Mouse (Mus musculus) testis, adult 2 months (tissue): ENCODE measurements at regions not wholly inside any gene's neighbourhood (a gene's known extent, or its start where the extent isn't known, plus 50 kb on each side); places are given as distances from the start of the nearest gene placed in this dataset.

Source experiments
- H3K27ac ChIP-seq: fragments of 200-500 bp; 2 replicates; pipeline ENCODE4 v1.5.1; 2012; ENCODE audit warnings: low read depth, low read length; ENCODE audit not compliant: control insufficient read depth, insufficient read depth
- H3K27me3 ChIP-seq: fragments of 200-500 bp; 2 replicates; pipeline ENCODE4 v1.6.1; 2012; ENCODE audit warnings: mild to moderate bottlenecking, low read length, moderate library complexity; ENCODE audit not compliant: control insufficient read depth, insufficient read depth
- H3K36me3 ChIP-seq: fragments of 200-500 bp; 2 replicates; pipeline ENCODE4 v1.6.1; 2012; ENCODE audit warnings: mild to moderate bottlenecking, low read length; ENCODE audit not compliant: control insufficient read depth, insufficient read depth
- H3K4me1 ChIP-seq: fragments of 200-500 bp; 2 replicates; pipeline ENCODE4 v1.6.1; 2012; ENCODE audit warnings: low read length; ENCODE audit not compliant: control insufficient read depth, insufficient read depth
- H3K4me3 ChIP-seq: fragments of 200-500 bp; 2 replicates; pipeline ENCODE4 v1.5.1; 2012; ENCODE audit warnings: low read depth, mild to moderate bottlenecking, low read length, moderate library complexity, mixed read lengths; ENCODE audit not compliant: control insufficient read depth
- CTCF ChIP-seq: fragments of 200-500 bp; IDR thresholded peaks from 2 replicates; pipeline ENCODE4 v1.5.1; 2012; ENCODE audit warnings: low read depth, mild to moderate bottlenecking, inconsistent platforms, low read length, moderate library complexity; ENCODE audit not compliant: control insufficient read depth, insufficient read depth, insufficient replicate concordance
- POLR2A ChIP-seq: fragments of 200-500 bp; IDR thresholded peaks from 2 replicates; pipeline ENCODE4 v1.6.1; 2012; ENCODE audit warnings: low read depth, mild to moderate bottlenecking, inconsistent platforms, low read length, moderate library complexity; ENCODE audit not compliant: control insufficient read depth

DNA sequence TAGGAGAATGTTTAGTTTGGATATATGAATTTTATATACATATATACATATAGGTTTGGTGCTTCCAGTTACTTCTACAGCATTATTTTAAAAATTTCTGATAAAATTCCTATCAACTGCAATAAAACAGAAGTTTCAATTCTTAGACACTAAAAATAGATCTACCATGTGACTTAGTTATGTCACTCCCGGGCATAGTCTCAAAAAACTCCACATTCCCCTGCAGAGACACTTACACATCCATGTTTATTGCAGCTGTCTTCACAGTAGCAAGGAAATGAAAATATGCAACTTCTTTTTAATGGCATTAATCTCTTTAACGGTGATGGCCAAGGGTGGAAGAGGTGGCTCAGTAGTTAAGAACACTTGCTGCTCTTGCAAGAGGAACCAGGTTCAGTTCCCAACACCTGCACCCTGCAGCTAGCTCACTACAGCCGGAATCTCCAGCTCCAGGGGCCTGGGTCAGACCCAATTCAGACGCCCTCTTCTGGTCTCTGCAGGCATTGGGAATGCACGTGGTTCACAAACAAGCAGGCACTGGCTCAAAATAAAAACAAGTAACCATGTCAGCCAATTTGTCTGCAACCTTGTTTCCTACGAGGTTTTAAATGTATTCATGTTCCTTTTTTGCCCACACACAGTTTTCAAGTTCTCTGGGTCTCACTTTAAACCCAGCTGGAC is 204.4 kb downstream of the Adra2a start:
- Histone ChIP-seq H3K27me3 (no peaks in the 10 kb centered on the region), H3K27ac (no peak overlapping the region), H3K36me3 (no peaks in the 10 kb centered on the region), H3K4me3 (no peak overlapping the region), H3K4me1 (no peaks in the 10 kb centered on the region)
- TF ChIP-seq POLR2A = no peak
- TF ChIP-seq CTCF = no peak

DNA sequence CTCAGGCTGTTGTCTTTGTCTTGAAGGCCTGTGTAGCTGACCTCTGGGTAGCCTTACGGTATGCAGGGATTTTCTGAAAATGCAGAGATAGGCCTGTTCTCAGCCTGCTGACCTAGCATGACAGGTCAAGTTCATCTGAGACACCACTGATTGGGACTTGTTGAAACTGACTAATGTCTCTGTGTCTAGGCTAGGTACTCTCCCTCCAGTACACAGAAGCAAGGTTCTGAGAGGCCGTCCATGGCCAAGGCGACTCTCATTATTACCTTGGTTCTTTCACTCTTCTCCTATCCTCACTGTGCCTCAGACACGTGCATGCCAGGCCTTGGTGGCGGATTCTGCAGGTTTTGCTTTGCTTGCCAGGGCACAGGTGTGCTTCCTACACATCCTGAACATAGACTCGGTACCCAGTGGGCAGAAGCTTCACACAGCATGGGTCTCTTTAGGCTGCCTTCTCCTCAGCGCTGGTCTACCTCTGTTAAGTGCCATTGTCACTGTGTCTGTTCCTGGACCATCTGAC is 208.3 kb downstream of the Adra2a start:
- no peak overlapping the region for H3K4me3 ChIP-seq
- TF ChIP-seq POLR2A (no peak), CTCF (no peak)

DNA sequence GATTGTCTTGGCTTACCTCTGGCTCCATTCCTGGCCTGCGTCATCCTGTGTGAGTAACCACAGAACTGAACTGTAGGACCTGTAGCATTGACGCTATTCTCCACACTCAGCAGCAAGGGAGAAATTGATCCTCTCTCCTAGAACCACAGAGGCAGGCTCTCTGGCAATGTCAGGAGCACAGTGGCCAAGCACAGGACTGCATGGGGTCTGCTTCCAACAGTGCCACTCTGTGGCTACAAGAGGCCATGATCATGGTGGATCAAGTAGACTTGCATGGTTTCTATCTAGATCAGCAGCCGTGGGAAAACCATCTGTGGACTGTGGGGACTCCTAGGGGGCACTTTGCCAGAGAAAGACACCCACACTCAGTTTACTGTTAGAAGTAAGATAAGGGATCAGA is 213.9 kb downstream of the Adra2a start:
- Histone ChIP-seq H3K27ac (no peak overlapping the region), H3K4me3 (no peak overlapping the region), H3K36me3 (no peaks in the 10 kb centered on the region), H3K4me1 (no peaks in the 10 kb centered on the region), H3K27me3 (no peaks in the 10 kb centered on the region)
- TF ChIP-seq POLR2A (no peak), CTCF (no peak)

More for the DNA sequence above, 208.3 kb downstream of the Adra2a start:
- Histone ChIP-seq H3K4me1 (no peaks in the 10 kb centered on the region), H3K27ac (no peak overlapping the region), H3K27me3 (no peaks in the 10 kb centered on the region), H3K36me3 (no peaks in the 10 kb centered on the region)

DNA sequence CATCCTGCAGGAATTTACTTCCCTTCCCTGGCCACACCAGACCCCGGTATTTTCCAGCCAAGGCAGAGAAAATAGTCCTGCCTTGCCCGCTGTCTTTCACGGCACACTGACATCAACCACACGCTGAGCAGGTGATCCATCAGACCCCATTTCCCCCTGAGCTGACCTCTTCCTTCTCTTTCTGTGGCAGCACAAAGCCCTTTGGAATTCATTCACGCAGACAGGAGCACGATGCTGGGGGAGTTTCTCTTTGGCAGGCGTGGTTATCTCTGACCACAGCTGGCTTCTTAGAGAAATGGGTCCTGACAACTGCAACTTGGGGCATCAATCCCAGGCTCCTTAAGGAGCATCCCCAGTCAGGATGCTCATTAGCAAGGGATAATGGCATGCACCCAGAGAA is 215.2 kb downstream of the Adra2a start:
- no peaks in the 10 kb centered on the region for H3K27me3 ChIP-seq
- no peaks in the 10 kb centered on the region for H3K4me1 ChIP-seq
- H3K27ac ChIP-seq = no peak overlapping the region
- no peaks in the 10 kb centered on the region for H3K36me3 ChIP-seq
- no peak overlapping the region for H3K4me3 ChIP-seq
- no peak for TF ChIP-seq CTCF
- TF ChIP-seq POLR2A = no peak

DNA sequence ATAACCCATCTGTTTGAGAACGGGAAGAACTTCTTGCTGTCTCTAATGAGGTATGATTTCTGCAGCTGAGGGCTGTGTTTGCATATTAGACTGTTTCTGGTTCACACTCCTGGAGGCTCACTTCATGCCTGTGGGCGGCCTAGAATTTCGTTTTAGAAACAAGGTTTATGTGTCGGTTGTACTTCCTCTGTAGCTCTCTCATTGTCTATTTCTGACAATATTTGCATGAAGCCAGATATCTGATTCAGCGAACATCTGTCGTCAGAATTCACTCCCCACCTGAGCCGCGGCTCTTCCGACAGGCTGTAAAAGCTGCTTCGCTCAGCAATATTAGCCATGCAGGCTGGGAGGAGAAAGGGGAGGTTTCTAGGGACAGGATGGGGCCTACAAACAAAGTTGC is 233.4 kb downstream of the Adra2a start:
- no peaks in the 10 kb centered on the region for H3K27me3 ChIP-seq

DNA sequence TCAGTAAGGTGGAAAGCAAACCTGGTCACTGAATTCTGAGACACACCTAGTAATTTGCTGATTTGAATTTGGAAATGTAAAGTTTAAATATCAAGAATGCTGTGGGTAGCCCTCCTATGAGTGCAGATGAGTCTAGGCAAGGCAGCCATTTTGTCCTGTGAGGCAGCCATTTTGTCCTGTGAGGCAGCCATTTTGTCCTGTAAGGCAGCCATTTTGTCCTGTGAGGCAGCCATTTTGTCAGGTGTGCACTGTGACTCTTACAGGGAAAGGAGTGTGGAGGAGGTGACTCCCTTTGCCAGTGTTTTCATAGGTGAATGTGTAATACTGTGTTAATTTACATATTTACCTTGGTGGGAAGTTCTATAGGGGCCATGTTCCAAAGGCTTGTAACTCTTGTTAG is 241.5 kb downstream of the Adra2a start:
- Histone ChIP-seq H3K27me3 (no peaks in the 10 kb centered on the region), H3K4me3 (no peak overlapping the region), H3K36me3 (no peaks in the 10 kb centered on the region), H3K4me1 (no peaks in the 10 kb centered on the region), H3K27ac (no peak overlapping the region)
- TF ChIP-seq CTCF (no peak), POLR2A (no peak)

More for the DNA sequence above, 233.4 kb downstream of the Adra2a start:
- Histone ChIP-seq H3K36me3 (no peaks in the 10 kb centered on the region), H3K4me3 (no peak overlapping the region), H3K27ac (no peak overlapping the region), H3K4me1 (no peaks in the 10 kb centered on the region)
- TF ChIP-seq POLR2A (no peak), CTCF (no peak)

DNA sequence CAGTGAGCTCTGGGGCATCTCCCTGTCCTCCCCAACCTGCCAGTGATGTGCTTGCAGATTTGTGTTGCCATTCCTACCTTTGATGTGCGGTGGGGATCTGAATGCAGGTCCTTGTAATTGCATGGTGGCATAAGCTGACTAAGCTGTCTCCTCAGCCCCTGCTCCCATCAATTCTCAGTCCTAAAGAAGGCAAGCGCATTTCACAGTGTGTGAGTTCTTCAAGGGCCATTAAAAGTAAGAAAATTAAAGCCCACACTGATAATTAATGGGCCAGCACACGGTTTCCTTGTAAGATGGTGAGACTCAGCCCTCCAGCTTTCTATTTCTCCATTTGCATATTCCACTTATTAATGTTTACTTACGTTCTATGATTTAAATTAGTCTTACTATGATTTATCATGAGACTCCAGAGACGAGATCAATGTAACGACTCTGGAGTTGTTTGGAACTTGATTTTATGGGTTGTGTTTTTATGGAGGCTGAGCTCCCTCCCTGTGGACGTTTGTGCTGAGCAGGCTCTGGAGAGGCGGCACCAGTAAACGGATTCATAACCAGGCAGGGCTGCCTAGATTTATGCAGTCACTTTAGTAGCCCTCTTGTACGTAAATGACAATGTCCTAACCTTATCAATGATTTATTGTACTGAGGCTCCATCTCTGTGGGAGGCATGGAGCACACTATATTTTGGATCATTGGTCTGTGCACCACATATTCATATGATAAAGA is 253.9 kb downstream of the Adra2a start:
- Histone ChIP-seq H3K27me3 (no peaks in the 10 kb centered on the region), H3K4me1 (no peaks in the 10 kb centered on the region), H3K27ac (no peak overlapping the region), H3K4me3 (no peak overlapping the region), H3K36me3 (no peaks in the 10 kb centered on the region)
- no peak for TF ChIP-seq POLR2A
- no peak for TF ChIP-seq CTCF
